Mouse (Mus musculus) liver, adult 2 months (tissue): Measurements from ENCODE around the gene Capn15.

ENCODE experiments used
- CTCF ChIP-seq: fragments of 200-500 bp; IDR thresholded peaks from 2 replicates; pipeline ENCODE4 v1.5.1; 2011; ENCODE audit warnings: low read depth, low read length, control low read depth
- POLR2A ChIP-seq: fragments of 200-500 bp; IDR thresholded peaks from 2 replicates; pipeline ENCODE4 v1.6.1; 2011; ENCODE audit warnings: low read length, control low read depth; ENCODE audit not compliant: insufficient read depth; ENCODE audit errors: extremely low read depth

GRCm38 (mm10) chr17:25961566-25961965, 24.0 kb downstream of the Capn15 start:
- TF ChIP-seq CTCF = no peak
- TF ChIP-seq POLR2A = no peak
